Mouse (Mus musculus) 3T3-L1 (cell line): ENCODE data around the gene Kif16b.

ENCODE experiments used
- DNase-seq: peaks from one replicate; pipeline ENCODE4 v3.0.0-alpha.2; 2015; ENCODE audit warnings: low read depth, low spot score

Gene Kif16b

GRCm38 (mm10) chr2:142682965-142683709, 218.2 kb downstream of the Kif16b start:
- no peak for DNase-seq

- DNase-seq = no peak
Measured at GRCm38 (mm10) chr2:142668426-142668825, 232.9 kb downstream of the Kif16b start.

- DNase-seq = peak; percentile 7
Measured at GRCm38 (mm10) chr2:142651591-142651990, 249.7 kb downstream of the Kif16b start.

- no peak for DNase-seq
Measured at GRCm38 (mm10) chr2:142648023-142648453, 253.3 kb downstream of the Kif16b start.

- no peak for DNase-seq
Measured at GRCm38 (mm10) chr2:142646863-142647262, 254.5 kb downstream of the Kif16b start.

GRCm38 (mm10) chr2:142641766-142642165, 259.6 kb downstream of the Kif16b start:
- no peak for DNase-seq

- DNase-seq = no peak
Measured at GRCm38 (mm10) chr2:142635606-142636304, 265.6 kb downstream of the Kif16b start.

- no peak for DNase-seq
Measured at GRCm38 (mm10) chr2:142633996-142634559, 267.3 kb downstream of the Kif16b start.

GRCm38 (mm10) chr2:142629523-142630312, 271.6 kb downstream of the Kif16b start:
- DNase-seq = no peak

- DNase-seq = no peak
Measured at GRCm38 (mm10) chr2:142625756-142626155, 275.6 kb downstream of the Kif16b start.

GRCm38 (mm10) chr2:142625101-142625500, 276.2 kb downstream of the Kif16b start:
- DNase-seq = no peak

GRCm38 (mm10) chr2:142624254-142624653, 277.1 kb downstream of the Kif16b start:
- DNase-seq = no peak

- DNase-seq = no peak
Measured at GRCm38 (mm10) chr2:142621152-142621551, 280.2 kb downstream of the Kif16b start.

- DNase-seq = no peak
Measured at GRCm38 (mm10) chr2:142619926-142620325, 281.4 kb downstream of the Kif16b start.

GRCm38 (mm10) chr2:142614535-142614934, 286.8 kb downstream of the Kif16b start:
- no peak for DNase-seq

GRCm38 (mm10) chr2:142612359-142612953, 288.9 kb downstream of the Kif16b start:
- DNase-seq = no peak

- peak; percentile 60 for DNase-seq
Measured at GRCm38 (mm10) chr2:142611113-142611512, 290.2 kb downstream of the Kif16b start.

- DNase-seq = no peak
Measured at GRCm38 (mm10) chr2:142610206-142610605, 291.1 kb downstream of the Kif16b start.

GRCm38 (mm10) chr2:142608778-142609177, 292.6 kb downstream of the Kif16b start:
- DNase-seq = no peak

GRCm38 (mm10) chr2:142604762-142605161, 296.6 kb downstream of the Kif16b start:
- peak; percentile 13 for DNase-seq

GRCm38 (mm10) chr2:142603210-142603609, 298.1 kb downstream of the Kif16b start:
- peak; percentile 39 for DNase-seq
